Mouse (Mus musculus) forebrain, embryonic 16.5 days (tissue): Measurements from ENCODE around the gene Dbp. TPM values are rescaled to one million over a fixed set of nuclear protein-coding genes. Genes with fewer than 3 reads are reported as not detected.
"Not testable (repeated sequence)": the region's sequence is repeated elsewhere in the genome, so short reads cannot be mapped to it uniquely, and the experiment has no call there.

Experiments
- ATAC-seq: fragments of 200-750 bp; cut with Nextera tagmentation; 2 replicates; pipeline ENCODE4 v1.8.0; 2017; ENCODE audit warnings: mild to moderate bottlenecking, moderate library complexity
- H3K27ac ChIP-seq: fragments of 300-500 bp; sonication (generic); 2 replicates; pipeline ENCODE4 v1.5.1; 2014; ENCODE audit warnings: low read length, control low read depth
- H3K27me3 ChIP-seq: fragments of 300-500 bp; sonication (generic); replicated peaks from 2 replicates; pipeline ENCODE4 v1.6.1; 2014; ENCODE audit warnings: low read length; ENCODE audit not compliant: control insufficient read depth, insufficient read depth
- H3K36me3 ChIP-seq: fragments of 300-500 bp; sonication (generic); 2 replicates; pipeline ENCODE4 v1.6.1; 2014; ENCODE audit not compliant: control insufficient read depth, insufficient read depth
- H3K4me1 ChIP-seq: fragments of 300-500 bp; sonication (generic); replicated peaks from 2 replicates; pipeline ENCODE4 v1.6.1; 2014; ENCODE audit warnings: low read length; ENCODE audit not compliant: control insufficient read depth, insufficient read depth
- H3K4me2 ChIP-seq: fragments of 300-500 bp; sonication (generic); 2 replicates; pipeline ENCODE4 v1.6.1; 2014; ENCODE audit warnings: mild to moderate bottlenecking, low read length, control low read depth
- H3K4me3 ChIP-seq: fragments of 300-500 bp; sonication (generic); replicated peaks from 2 replicates; pipeline ENCODE4 v1.5.1; 2014; ENCODE audit warnings: mild to moderate bottlenecking, low read length, control low read depth
- H3K9ac ChIP-seq: fragments of 300-500 bp; sonication (generic); replicated peaks from 2 replicates; pipeline ENCODE4 v1.6.1; 2014; ENCODE audit warnings: low read depth, low read length, control low read depth
- H3K9me3 ChIP-seq: fragments of 300-500 bp; sonication (generic); 2 replicates; pipeline ENCODE4 v1.6.1; 2016; ENCODE audit warnings: low read length; ENCODE audit not compliant: control insufficient read depth
- WGBS: fragments of 180-500 bp; shearing (Covaris S2); extraction: QIAGEN DNeasy Blood & Tissue Kit; methylation state at CpG from one replicate; pipeline ENCODE4 v1.1.7; 2014; 5-methylcytosine and 5-hydroxymethylcytosine counted together
- polyA plus RNA-seq: library from polyadenylated mRNA; unstranded; fragments of >200 nt; fragmentation: Nextera tagmentation; extraction: Ambion mirVana; gene quantifications from 2 replicates; pipeline ENCODE4 v1.2.1, GENCODE M21; 2015

The Dbp gene
- 4.1 and 4.3 TPM in 2 replicates for polyA plus RNA-seq

DNA sequence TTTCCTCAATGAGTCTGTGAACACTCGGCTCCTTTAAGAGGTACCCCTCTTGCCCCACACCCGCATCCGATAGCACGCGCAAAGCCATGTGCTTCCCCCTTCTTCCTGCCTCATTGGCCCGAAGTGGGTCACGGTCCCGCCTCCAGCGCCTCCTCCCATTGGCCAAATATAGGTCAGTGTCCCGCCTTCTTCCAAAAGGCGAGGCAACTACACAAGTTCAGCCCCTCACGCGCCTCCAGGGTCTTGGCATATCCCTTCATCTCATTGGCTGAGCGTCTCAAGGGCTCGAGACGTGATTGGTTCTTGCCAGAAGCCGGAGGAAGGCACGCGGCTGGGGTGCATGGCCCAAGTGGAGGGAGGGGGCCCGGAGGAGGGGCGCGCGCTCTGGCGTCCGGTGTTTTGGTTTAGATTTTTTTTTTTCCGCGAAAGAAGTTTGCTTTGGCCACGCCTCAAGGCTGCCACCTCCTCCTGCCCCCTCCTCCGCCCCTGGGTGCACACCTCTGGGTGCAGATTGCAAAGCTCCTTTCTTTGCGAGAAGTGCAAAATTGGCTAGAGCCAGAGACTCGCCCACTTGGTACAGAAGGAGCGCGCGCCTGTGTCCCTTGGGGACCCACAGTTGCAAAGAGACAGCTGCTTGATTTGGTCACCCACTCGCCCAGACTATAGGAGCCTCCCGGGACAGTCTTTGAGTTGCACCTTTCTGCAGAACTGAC, at the start of gene Dbp:
Dbp (plus strand) TSS at position 359 of the 713 bp plus-strand sequence.
- peak; percentile 86 for ATAC-seq
- Histone ChIP-seq H3K4me1 (peaks cover 75% of the 10 kb centered on the region), H3K27me3 (peaks cover 4% of the 10 kb centered on the region; the same call in 1 of the 2 replicates), H3K4me2 (peak within 1 kb of the TSS; percentile 97), H3K4me3 (peak within 1 kb of the TSS; percentile 55), H3K9me3 (no peaks in the 10 kb centered on the region), H3K36me3 (no peaks in the 10 kb centered on the region), H3K27ac (peak within 1 kb of the TSS; percentile 74), H3K9ac (peak within 1 kb of the TSS; percentile 56)
- 0% methylated on average over 36 of the region's 36 CpGs for WGBS

DNA sequence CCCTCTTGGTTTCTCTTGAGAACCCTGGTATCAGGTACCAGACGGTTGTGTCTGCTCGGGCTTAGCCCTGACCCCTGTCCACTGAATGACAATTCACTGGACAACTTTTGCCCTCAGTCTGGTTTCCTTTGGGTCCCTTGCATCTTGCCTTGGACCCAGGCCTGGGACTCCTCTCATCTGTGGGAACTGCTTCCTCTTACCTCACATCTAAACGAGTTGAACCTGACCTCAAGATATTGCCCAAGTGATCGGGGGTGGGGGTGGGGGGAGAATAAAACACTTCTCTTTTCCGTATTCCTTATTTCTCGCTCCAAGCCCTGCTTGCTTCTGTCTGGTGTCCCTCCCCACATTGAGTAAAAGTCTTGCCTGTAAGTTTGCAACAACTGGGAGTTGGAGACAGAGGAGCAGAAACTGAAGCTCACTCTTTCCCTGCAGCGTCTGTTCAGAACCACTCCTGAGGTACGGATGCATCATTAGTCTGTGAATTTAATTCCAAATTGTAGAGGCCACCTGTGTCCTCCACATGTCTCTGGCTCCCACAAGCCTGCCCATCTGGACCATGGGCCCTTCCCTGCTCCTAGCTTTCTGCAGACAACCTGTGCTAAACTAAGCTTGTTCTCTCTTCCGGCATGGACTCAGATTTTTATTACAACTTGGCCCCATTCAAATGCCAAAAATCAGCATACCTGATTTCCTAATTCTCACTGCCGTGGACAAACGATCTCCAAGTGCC, 44.0 kb upstream of the Dbp start:
- 78% methylated on average over 11 of the region's 11 CpGs for WGBS
- no peak for ATAC-seq
- Histone ChIP-seq H3K4me2 (no peak overlapping the region), H3K27ac (no peak overlapping the region), H3K9me3 (no peaks in the 10 kb centered on the region), H3K4me3 (no peak overlapping the region), H3K4me1 (no peaks in the 10 kb centered on the region), H3K36me3 (no peaks in the 10 kb centered on the region), H3K27me3 (no peaks in the 10 kb centered on the region), H3K9ac (no peak overlapping the region)

DNA sequence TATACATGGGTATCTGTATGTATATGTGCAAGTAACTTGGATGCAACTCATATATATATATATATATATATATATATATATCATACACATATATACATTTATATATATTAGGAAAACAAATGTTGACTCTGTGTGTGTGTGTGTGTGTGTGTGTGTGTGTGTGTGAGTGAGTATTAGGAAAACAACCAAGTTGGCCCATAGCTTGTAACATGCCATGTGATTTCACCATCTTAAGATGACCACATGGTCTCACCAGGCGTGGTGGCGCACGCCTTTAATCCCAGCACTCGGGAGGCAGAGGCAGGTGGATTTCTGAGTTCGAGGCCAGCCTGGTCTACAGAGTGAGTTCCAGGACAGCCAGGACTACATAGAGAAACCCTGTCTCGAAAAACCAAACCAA, 43.2 kb upstream of the Dbp start:
- not testable (repeated sequence) for H3K4me2 ChIP-seq, H3K27me3 ChIP-seq, ATAC-seq, H3K9ac ChIP-seq, H3K36me3 ChIP-seq, H3K4me1 ChIP-seq, H3K9me3 ChIP-seq, H3K27ac ChIP-seq, H3K4me3 ChIP-seq
- WGBS, result 86% methylated on average over 6 of the region's 6 CpGs

DNA sequence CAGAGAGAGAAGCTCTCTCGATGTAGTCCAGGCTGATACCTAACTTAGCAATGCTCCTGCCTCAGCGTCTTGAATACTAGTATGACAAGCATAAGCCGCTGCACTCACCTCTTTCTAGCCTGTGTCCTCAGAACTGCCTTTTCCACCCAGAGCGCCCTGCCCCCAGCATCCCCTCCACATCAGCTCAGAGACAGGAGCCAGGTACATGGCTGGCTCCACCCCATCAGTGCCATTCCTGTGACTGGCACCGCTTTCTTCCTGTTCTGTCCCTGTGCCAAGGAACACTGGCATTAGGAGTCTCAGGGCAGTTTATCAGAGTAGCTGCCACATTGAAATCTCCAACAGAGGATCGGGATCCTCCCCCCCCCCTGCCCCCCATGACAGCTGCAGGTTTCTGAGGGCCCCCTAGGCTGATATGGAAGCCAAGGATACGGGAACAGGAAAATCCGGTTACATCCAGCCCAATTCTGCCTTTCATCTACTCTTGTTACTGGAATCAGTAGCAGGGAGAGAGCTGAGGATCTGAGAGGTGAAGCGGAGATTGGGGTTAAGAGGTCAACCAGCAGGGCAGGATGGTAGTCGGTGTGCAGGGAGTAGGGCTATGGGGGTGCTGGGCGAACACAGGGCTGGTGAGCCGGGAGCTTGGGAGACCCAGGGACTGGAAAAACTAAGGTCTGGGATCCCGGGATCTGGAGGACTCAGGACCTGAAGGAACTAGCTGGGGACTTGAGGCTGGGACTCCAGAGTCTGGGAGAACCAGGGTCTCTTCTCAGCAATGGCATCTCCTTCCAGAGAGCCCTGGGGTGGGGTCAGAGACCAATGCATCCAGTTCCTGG, 39.4 kb upstream of the Dbp start:
- no peak overlapping the region for H3K27ac ChIP-seq
- no peaks in the 10 kb centered on the region for H3K27me3 ChIP-seq
- H3K4me2 ChIP-seq, result no peak overlapping the region
- H3K4me3 ChIP-seq, result no peak overlapping the region
- no peaks in the 10 kb centered on the region for H3K4me1 ChIP-seq
- no peaks in the 10 kb centered on the region for H3K9me3 ChIP-seq
- no peaks in the 10 kb centered on the region for H3K36me3 ChIP-seq
- WGBS, result 66% methylated on average over 13 of the region's 13 CpGs
- no peak for ATAC-seq
- no peak overlapping the region for H3K9ac ChIP-seq

DNA sequence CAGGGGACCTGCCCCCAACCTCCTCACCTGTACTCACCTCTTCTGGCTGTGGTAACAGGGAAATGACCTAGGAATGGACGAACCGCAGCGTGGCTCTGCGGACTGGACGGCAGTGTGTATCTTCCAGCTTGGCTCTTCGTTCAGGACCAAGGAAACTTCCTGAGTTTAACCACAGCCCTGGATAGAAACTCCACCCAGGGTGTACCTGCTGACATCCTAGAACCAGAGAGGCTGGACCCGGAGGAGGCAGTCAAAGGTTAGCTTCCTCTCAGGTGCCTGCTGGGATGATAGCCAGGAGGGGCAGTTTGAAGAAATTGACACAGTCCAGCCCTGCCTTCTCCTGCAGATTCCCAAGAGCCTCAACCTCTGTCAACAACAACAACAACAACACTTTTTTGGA, 38.7 kb upstream of the Dbp start, which contains the start of gene Fut2:
Fut2 (minus strand) TSS at position 234 of the 400 bp plus-strand sequence.
- 88% methylated on average over 7 of the region's 7 CpGs for WGBS
- Histone ChIP-seq H3K27ac (no peak within 1 kb of the TSS), H3K4me1 (no peaks in the 10 kb centered on the region), H3K9me3 (no peaks in the 10 kb centered on the region), H3K4me2 (no peak within 1 kb of the TSS), H3K9ac (no peak within 1 kb of the TSS), H3K4me3 (no peak within 1 kb of the TSS), H3K27me3 (no peaks in the 10 kb centered on the region), H3K36me3 (no peaks in the 10 kb centered on the region)
- ATAC-seq, result no peak

DNA sequence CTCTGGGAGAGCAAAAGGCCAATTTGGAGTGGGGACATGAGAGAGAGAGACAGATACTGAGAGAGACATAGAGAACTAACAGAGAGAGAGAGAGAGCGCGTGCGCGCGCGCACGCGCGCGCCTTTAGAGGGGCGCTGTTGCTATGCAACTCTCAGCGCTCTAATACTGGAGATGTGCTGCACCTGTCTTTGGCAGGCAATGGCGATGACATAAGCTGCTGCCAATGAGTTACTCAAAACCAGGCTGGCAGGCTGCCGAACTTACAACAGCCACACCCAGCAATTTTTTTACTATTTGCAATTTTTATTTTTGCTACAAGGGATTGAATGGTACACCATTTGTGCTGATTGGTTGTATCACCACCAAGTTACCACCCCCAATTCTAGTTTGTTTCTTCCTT, 37.1 kb upstream of the Dbp start:
- Histone ChIP-seq H3K4me3 (no peak overlapping the region), H3K27ac (no peak overlapping the region), H3K4me1 (no peaks in the 10 kb centered on the region), H3K27me3 (no peaks in the 10 kb centered on the region), H3K9me3 (no peaks in the 10 kb centered on the region), H3K9ac (no peak overlapping the region), H3K4me2 (no peak overlapping the region), H3K36me3 (no peaks in the 10 kb centered on the region)
- no peak for ATAC-seq
- WGBS, result 68% methylated on average over 14 of the region's 14 CpGs

DNA sequence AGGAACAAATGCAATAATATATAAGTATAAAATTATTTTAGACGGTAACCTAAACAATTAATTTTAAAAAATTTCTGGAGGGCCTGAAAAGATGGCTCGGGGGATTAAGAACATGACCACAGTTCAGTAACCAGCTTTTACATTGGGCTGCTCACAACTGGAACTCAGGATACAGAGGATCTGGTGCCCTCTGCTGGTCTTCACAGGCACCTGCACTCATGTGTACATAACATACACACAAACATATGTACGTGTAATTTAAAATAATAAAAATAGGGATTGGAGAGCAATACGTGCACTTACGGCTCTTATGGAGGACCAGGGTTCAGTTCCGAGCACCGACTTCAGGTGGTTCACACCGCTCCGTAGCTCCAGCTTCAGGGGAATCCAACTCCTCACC, 36.0 kb upstream of the Dbp start:
- Histone ChIP-seq H3K4me3 (no peak overlapping the region), H3K9ac (no peak overlapping the region), H3K4me2 (no peak overlapping the region), H3K36me3 (no peaks in the 10 kb centered on the region), H3K9me3 (no peaks in the 10 kb centered on the region), H3K4me1 (no peaks in the 10 kb centered on the region), H3K27me3 (no peaks in the 10 kb centered on the region), H3K27ac (no peak overlapping the region)
- WGBS, result 97% methylated on average over 9 of the region's 9 CpGs
- ATAC-seq, result no peak

DNA sequence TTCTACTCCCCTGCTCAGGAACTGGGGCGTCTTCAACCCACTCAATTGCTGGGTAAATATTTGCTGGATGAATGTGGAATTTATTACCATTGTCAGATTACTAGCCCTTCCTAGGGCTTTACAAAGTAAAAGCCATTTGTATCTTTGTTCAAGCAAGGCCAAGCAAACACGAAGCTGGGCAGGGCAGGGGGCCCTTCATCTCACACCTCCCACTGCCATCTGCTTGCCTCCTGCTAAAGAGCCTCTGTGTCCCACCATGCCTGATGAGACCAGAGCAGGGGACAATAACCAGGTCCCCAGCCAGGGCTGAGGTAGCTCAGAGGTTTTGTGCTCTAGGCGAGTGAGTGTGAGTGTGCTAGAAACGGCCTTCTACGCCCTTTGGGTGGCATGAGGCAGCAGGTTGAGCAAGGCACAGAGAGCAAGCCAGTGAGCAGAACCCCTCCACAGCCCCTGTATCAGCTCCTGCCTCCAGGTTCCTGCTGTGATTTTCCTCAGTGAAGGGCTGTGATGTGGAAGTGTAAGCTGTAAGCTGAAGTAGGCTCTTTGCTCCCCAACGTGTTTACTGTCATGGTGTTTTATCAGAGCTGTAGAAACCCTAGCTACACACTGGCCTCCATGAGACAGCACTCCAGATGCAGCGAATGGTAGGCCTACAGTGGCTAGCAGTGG, 27.1 kb upstream of the Dbp start:
- Histone ChIP-seq H3K4me3 (no peak overlapping the region), H3K4me2 (no peak overlapping the region), H3K9ac (no peak overlapping the region), H3K27me3 (no peaks in the 10 kb centered on the region), H3K27ac (no peak overlapping the region), H3K4me1 (peaks cover 3% of the 10 kb centered on the region), H3K9me3 (no peaks in the 10 kb centered on the region), H3K36me3 (no peaks in the 10 kb centered on the region)
- WGBS, result 80% methylated on average over 7 of the region's 7 CpGs
- ATAC-seq, result no peak

DNA sequence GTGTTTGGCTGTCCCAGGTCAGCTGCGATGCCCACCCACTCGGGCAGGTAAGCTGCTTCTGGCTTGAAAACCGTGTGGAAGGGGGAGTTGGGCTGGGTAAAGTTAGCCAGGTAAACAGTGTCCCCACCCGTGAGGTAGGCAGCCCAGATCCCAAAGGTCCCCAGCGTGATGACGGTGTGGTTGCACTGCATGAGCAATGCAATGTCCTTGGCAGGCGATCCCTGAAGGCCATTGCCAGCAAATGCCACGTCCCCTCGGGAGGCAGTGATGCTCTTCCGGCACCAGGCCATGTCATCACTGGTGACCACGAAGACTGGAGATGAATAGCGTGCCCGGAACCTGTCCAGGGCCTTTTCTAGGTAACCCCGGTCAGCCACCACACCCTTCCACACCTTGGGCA, 26.4 kb upstream of the Dbp start:
- 94% methylated on average over 14 of the region's 14 CpGs for WGBS
- ATAC-seq, result no peak
- H3K4me3 ChIP-seq, result no peak overlapping the region

More for the DNA sequence above, 26.4 kb upstream of the Dbp start:
- Histone ChIP-seq H3K9me3 (no peaks in the 10 kb centered on the region), H3K4me2 (no peak overlapping the region), H3K27ac (no peak overlapping the region), H3K9ac (no peak overlapping the region), H3K27me3 (no peaks in the 10 kb centered on the region), H3K36me3 (no peaks in the 10 kb centered on the region), H3K4me1 (peaks cover 7% of the 10 kb centered on the region)
